Comparison of ENCODE assay signal across 18 mouse cellular contexts in genomic region chr5:103701466-103701865, GRCm38 (mm10). TPM values are rescaled to one million over a fixed set of nuclear protein-coding genes. Genes with fewer than 3 reads are reported as not detected.
DNase-seq lines count a peak whose midpoint lies in the region; ATAC-seq and TF ChIP-seq lines count a peak whose summit lies in the region.
"Had no signal": no experiment of that assay in that cellular context is flagged by ENCODE, and none has a peak within 500 bp of the region (broad histone marks: within the 10 kb centered on the region; RNA-seq: fewer than 3 reads in every experiment).

No protein-coding gene starts in this region.

- no peak overlapping the region for H3K4me2 ChIP-seq in liver, embryonic 11.5 days
- H3K4me2 ChIP-seq: limb, embryonic 15.5 days had no signal

- H3K27me3 ChIP-seq in liver, adult 2 months (ENCODE audit: control insufficient read depth, insufficient read depth, low read length): no peaks in the 10 kb centered on the region
- H3K27me3 ChIP-seq in liver, embryonic 11.5 days (replicated peaks; ENCODE audit: control insufficient read depth, insufficient read depth, low read length): no peaks in the 10 kb centered on the region; the same call in 1 of the 2 replicates
- H3K27me3 ChIP-seq: limb, embryonic 15.5 days had no signal

- no peak for ATAC-seq in liver, embryonic 11.5 days (replicated peaks; ENCODE audit: low FRiP score)
- ATAC-seq: forebrain, postnatal 0 days had no signal

- no peak for TF ChIP-seq POLR2A in liver, adult 2 months (IDR thresholded peaks at IDR 0.05; ENCODE audit: extremely low read depth, insufficient read depth, low read length)

- no peak for DNase-seq in liver, adult 2 months (ENCODE audit: extremely low read depth, low read depth, low spot score)
- no peak for DNase-seq in liver, embryonic 11.5 days (ENCODE audit: low spot score)
- peak; percentile 59 to 65 for DNase-seq in B cell, adult 2 months
- DNase-seq in ES-E14 (ENCODE audit: low read depth, low spot score): no peak
- DNase-seq in induced T-regulatory cell, adult 2 months (ENCODE audit: low read depth): peak; percentile 56
- DNase-seq in adrenal gland, postnatal 36 days: no peak
- no peak for DNase-seq in right cerebral cortex, adult 18-20 months
- DNase-seq: cerebellum, adult 9-10 months; forebrain, postnatal 0 days; heart, adult 11 months; layer of hippocampus, postnatal 36 days; right cerebral cortex, postnatal 14 days had no signal

- H3K27ac ChIP-seq in liver, adult 2 months (replicated peaks; ENCODE audit: insufficient read depth, low read depth, low read length): no peak overlapping the region
- no peak overlapping the region for H3K27ac ChIP-seq in liver, embryonic 11.5 days (ENCODE audit: low read depth, low read length)
- H3K27ac ChIP-seq in ES-E14 (ENCODE audit: insufficient read depth, low read depth, low read length, poor library complexity, severe bottlenecking): no peak overlapping the region
- H3K27ac ChIP-seq: limb, embryonic 15.5 days; midbrain, embryonic 10.5 days had no signal

- H3K9me3 ChIP-seq in liver, embryonic 11.5 days (ENCODE audit: control insufficient read depth, low read length): no peaks in the 10 kb centered on the region
- H3K9me3 ChIP-seq in ES-E14 (ENCODE audit: control insufficient read depth, insufficient read depth, low read depth, low read length): no peaks in the 10 kb centered on the region
- H3K9me3 ChIP-seq: limb, embryonic 15.5 days had no signal

- TF ChIP-seq CTCF in liver, adult 2 months (IDR thresholded peaks at IDR 0.05; ENCODE audit: low read depth, low read length): peak; percentile 46; the same call in 1 of the 2 replicates

- peaks cover 7% of the 10 kb centered on the region; the same call in 1 of the 2 replicates for H3K79me2 ChIP-seq in liver, adult 2 months (ENCODE audit: control insufficient read depth, insufficient read depth, low read length)

- H3K36me3 ChIP-seq in liver, adult 2 months (ENCODE audit: control insufficient read depth, insufficient read depth, low read length): no peaks in the 10 kb centered on the region
- no peaks in the 10 kb centered on the region for H3K36me3 ChIP-seq in liver, embryonic 11.5 days (ENCODE audit: control insufficient read depth, insufficient read depth, low read length)
- peaks cover 2% of the 10 kb centered on the region; the same call in 1 of the 2 replicates for H3K36me3 ChIP-seq in ES-E14 (ENCODE audit: control insufficient read depth, insufficient read depth, low read length, poor library complexity, severe bottlenecking)
- H3K36me3 ChIP-seq: limb, embryonic 15.5 days; midbrain, embryonic 10.5 days had no signal

- H3K9ac ChIP-seq in liver, adult 2 months (ENCODE audit: low read depth, low read length): no peak overlapping the region
- no peak overlapping the region for H3K9ac ChIP-seq in liver, embryonic 11.5 days (ENCODE audit: low read depth, low read length)
- no peak overlapping the region for H3K9ac ChIP-seq in ES-E14 (ENCODE audit: insufficient read depth, low read depth, low read length, poor library complexity, severe bottlenecking)
- H3K9ac ChIP-seq: forebrain, postnatal 0 days; limb, embryonic 15.5 days had no signal

- in situ Hi-C loops in ES-E14 (cut with MboI; ENCODE audit: low sequenced_read_pairs in 2 of 2, unreplicated experiment in 2 of 2): no loop called here

- H3K4me1 ChIP-seq in liver, adult 2 months (ENCODE audit: control insufficient read depth, insufficient read depth, low read length): no peaks in the 10 kb centered on the region
- no peaks in the 10 kb centered on the region for H3K4me1 ChIP-seq in liver, embryonic 11.5 days (replicated peaks; ENCODE audit: control insufficient read depth, insufficient read depth, low read length)
- peaks cover 8 to 27% of the 10 kb centered on the region in 2 experiments; a peak in 3 of 4 replicates for H3K4me1 ChIP-seq in ES-E14 (ENCODE audit: control insufficient read depth in 2 of 2, insufficient read depth in 2 of 2, low read length in 2 of 2, poor library complexity in 1 of 2)
- H3K4me1 ChIP-seq: limb, embryonic 15.5 days had no signal

- no peak overlapping the region for H3K4me3 ChIP-seq in liver, adult 2 months (ENCODE audit: insufficient read depth, low read depth, low read length)
- no peak overlapping the region for H3K4me3 ChIP-seq in liver, embryonic 11.5 days (ENCODE audit: low read depth, low read length)
- H3K4me3 ChIP-seq in ES-E14 (ENCODE audit: insufficient read depth in 1 of 2, low read depth in 1 of 2, low read length in 2 of 2, poor library complexity in 1 of 2, severe bottlenecking in 1 of 2): no peak overlapping the region
- H3K4me3 ChIP-seq: limb, embryonic 15.5 days; midbrain, embryonic 10.5 days had no signal

- 81% methylated on average over 3 of the region's 3 CpGs for WGBS in liver, adult 2 months
- WGBS in liver, embryonic 11.5 days: 61% methylated on average over 3 of the region's 3 CpGs

TF ChIP-seq in ES-E14, 5 proteins besides CTCF, POLR2A, EP300 and RAD21:
- no peak for TF ChIP-seq HCFC1 (IDR thresholded peaks at IDR 0.05; ENCODE audit: borderline replicate concordance, insufficient read depth, low read length)
- no peak for TF ChIP-seq CHD2 (IDR thresholded peaks at IDR 0.05; ENCODE audit: low read depth, low read length)
- no peak for TF ChIP-seq MAFK (IDR thresholded peaks at IDR 0.05; ENCODE audit: insufficient read depth, low read depth, low read length)
- TF ChIP-seq ZNF384 (IDR thresholded peaks at IDR 0.05; ENCODE audit: low read depth, low read length): no peak
- TF ChIP-seq ZC3H11A (IDR thresholded peaks at IDR 0.05; ENCODE audit: borderline replicate concordance, low read depth, low read length): peak; percentile 19; the same call in 1 of the 2 replicates

RNA-seq across cellular contexts. Expression of gene Aff1, which starts 9.3 kb away (rescaled TPM):
- 6.5 and 9.0 TPM in 2 replicates for total RNA-seq in liver, adult 2 months (2014; rRNA removed)
- 3.9 and 4.1 TPM in 2 replicates for polyA plus RNA-seq in liver, adult 2 months (2012; rRNA removed)
- polyA plus RNA-seq in liver, embryonic 11.5 days (2014; fragmentation: Nextera tagmentation; extraction: Ambion mirVana): 19.3 and 19.7 TPM in 2 replicates
- total RNA-seq in ES-E14 (2012; rRNA removed): 21.2 and 26.0 TPM in 2 replicates
- total RNA-seq in adrenal gland, postnatal 36 days (2021): 10 to 100 TPM; 40.8 to 44.1 TPM

RNA-seq across cellular contexts. Expression of gene 1700016H13Rik, which starts 45.7 kb away (rescaled TPM):
- total RNA-seq in liver, adult 2 months (2014; rRNA removed): not detected in 2 replicates
- not detected in 2 replicates for polyA plus RNA-seq in liver, adult 2 months (2012; rRNA removed)
- polyA plus RNA-seq in liver, embryonic 11.5 days (2014; fragmentation: Nextera tagmentation; extraction: Ambion mirVana): 0.15 TPM in 1 of 2 replicates, not detected in the other
- 0.18 and 0.21 TPM in 2 replicates for total RNA-seq in ES-E14 (2012; rRNA removed)
- not detected for total RNA-seq in adrenal gland, postnatal 36 days (2021)
- total RNA-seq: adrenal gland, postnatal 4 days; hematopoietic stem cell, adult 5-6 weeks; layer of hippocampus, postnatal 36 days had no signal
- polyA plus RNA-seq: embryonic facial prominence, embryonic 14.5 days; neural tube, embryonic 14.5 days had no signal

Comparison
In these comparisons a context has a peak if more than half of its experiments do, and no peak if none do; other contexts are left out.
1. DNase-seq: peak in B cell, adult 2 months (2 of 2) and induced T-regulatory cell, adult 2 months (single experiment); none in liver, adult 2 months (single experiment), liver, embryonic 11.5 days (single experiment), ES-E14 (single experiment), adrenal gland, postnatal 36 days (0 of 2) and right cerebral cortex, adult 18-20 months (single experiment).